Mouse (Mus musculus): ENCODE results near the gene Slc6a11.

DNA sequence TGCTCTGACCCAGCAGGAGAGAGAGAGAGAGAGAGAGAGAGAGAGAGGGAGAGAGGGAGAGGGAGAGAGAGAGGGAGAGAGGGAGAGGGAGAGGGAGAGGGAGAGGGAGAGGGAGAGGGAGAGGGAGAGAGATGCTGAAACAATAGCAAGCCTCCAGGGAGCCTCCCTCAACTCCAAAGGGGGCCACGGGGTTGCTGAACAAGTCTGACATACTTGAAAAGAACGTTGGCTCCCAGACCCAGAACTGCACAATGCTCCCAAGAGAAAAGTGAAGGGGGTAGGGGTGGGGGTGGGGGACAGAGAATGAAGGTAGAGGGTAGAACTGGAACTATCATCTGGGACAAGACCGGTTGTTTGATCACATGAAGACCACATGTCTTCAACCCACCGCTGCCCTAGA, 136.9 kb downstream of the Slc6a11 start:
- TF ChIP-seq CTCF (conservative IDR thresholded peaks at IDR 0.05; ENCODE audit: low read length) (no peak), NANOG (IDR thresholded peaks at IDR 0.05; ENCODE audit: borderline replicate concordance, low read length) (no peak), POU5F1 (IDR thresholded peaks at IDR 0.05; ENCODE audit: borderline replicate concordance, low read length) (no peak)
